Mouse (Mus musculus): ENCODE results near the gene Acp1. TPM values are rescaled to one million over a fixed set of nuclear protein-coding genes. Genes with fewer than 3 reads are reported as not detected.

Acp1 gene
- total RNA-seq, 2 experiments from 2014 or later: 48.2 to 51.2 TPM

DNA sequence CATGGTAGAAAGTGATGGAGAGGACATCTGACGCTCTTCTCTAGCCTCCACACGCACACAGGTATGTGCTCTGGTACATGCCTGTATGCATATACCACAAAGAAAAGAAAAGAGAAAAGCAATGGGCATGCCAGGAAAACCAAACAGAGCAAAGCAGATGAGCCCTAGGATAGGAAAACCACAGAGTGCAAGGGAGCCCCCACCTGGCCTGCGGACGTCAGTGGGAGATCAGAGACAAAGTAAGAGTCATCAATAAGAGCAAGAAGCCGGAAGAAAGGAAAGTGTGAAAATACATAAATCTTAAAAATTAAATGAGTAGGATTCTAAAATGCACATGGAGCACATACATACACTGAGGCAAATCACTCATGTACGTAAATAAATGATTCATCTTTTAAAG is 31.9 kb downstream of the Acp1 start:
- no peak for DNase-seq (ENCODE audit: low spot score in 2 of 2)

DNA sequence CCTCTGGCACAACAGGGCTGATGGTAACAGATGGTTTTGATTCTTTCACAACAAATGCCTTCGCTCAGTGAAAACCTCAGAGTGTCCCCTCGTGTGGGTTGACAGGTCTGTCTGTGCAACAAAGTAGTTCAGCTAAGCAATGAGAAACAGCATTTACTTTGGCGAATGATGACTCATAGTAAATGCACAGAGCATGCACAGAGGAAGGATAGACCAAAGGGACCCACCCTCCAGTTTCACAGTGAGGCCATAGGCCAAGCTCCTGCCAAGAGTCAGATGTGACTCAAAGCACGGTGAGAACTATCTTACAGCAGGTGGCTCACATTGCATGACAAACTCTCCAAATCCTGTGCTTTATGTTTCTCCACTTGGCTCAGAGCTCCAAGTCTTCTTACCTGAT is 45.6 kb downstream of the Acp1 start:
- no peak for DNase-seq (ENCODE audit: low spot score in 2 of 2)

DNA sequence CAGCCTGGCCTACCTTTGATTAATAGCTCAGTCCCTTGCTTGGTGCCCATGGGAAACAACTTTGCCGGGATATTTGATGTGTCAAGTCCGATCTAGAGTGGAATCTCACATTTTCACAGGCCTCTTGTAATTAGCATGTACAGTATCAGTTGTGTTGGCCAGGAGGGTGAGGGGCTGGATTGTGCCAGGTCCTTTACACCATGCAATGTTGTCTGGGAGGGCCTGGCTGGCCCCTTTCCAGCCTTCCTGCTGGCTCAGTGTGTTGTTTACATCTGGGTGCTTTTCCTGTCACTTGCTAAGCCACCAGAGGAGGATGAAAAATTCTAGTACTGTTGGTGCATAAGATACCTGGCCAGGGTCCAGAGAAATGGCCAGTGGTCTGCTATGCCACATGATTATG is 47.0 kb downstream of the Acp1 start:
- DNase-seq (ENCODE audit: low spot score in 2 of 2): no peak

DNA sequence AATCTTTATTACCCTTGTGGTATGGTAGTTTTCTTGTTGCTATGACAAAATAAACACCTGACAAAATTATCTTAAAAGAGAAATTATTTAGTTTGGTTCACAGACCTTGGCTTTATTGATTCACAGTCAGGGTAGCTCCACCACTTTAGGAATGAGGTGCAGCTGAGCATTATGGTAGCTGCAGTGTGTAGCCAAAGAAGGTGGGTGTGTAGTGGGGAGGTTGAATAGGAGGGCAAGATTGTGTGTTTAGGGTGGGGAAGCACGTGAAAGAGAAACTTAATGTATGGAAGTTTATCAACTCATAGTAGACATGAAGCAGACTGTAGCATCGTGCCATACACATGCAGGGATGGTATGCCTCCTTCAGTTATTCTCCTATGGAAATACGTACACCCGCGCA is 55.2 kb downstream of the Acp1 start:
- no peak for DNase-seq (ENCODE audit: low spot score in 2 of 2)

DNA sequence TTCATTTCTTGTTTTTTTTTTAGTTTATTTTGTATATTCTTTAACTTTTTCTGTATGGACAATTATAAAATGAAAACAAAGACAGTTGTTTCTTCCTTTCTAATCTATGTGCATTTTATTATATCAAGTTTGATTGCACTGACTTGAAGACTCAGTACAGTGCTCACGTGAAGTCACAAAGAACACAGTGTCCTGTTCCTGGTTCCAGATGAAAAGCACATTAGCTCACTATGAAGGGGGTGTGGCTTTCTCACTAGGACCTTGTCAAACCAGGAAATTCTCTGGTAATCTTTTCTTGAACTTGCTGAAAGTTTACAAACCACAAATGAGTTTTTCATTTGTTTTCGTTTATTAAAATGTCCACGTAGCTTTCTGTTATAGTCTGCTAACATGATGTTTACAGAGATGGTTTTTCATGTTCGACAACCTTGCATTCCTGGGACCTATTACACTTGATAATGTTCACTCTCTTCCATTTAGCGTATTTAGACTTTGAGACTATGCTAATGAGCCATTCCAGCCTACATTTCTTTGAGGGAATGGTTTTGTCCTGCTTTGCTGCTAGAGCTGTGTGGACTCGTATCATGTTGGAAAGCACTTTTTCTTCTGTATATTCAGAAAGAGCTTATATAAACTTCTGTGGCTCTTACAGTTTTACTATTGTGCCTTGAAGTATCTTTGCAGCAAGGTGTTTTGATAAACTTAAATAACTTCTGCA is 55.8 kb downstream of the Acp1 start:
- no peak for DNase-seq (ENCODE audit: low spot score in 2 of 2)

DNA sequence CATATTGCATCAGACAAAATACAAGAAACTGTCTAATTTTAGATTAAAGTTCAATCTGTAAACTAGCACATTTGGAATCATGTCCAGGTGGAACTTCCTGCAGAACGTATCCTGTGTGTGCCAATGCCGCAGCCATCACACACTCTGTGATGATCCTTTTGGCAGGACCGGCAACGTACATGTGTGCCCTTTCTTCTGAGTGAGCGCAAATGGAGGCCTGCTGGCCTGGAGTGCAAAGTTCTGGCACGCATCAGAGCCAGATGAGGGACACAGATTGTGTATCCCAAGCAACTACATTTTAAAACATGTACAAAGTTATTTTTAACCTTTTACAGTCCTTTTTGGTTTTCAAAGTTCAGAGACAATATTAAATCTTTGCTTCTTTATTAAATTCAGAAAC is 59.5 kb downstream of the Acp1 start:
- DNase-seq (ENCODE audit: low spot score in 2 of 2): no peak

DNA sequence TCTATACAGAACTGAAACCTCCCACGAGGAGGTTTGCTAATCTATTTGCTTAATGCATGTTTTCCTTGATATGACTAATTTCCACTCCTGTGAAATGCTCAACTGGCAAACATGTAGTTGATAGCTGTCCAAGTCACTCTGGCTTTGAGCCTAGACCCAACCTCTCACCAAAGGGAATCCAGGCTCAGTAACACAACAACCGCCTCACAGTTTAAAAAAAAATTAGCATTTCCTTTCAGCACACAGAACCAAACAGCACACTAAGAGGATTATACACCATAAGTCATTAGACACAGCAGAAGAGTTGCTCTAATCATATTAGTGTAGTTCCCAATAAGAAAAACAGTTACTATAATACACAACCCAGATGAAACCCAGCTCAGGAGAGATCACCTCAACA is 60.5 kb downstream of the Acp1 start:
- DNase-seq (ENCODE audit: low spot score in 2 of 2): no peak

DNA sequence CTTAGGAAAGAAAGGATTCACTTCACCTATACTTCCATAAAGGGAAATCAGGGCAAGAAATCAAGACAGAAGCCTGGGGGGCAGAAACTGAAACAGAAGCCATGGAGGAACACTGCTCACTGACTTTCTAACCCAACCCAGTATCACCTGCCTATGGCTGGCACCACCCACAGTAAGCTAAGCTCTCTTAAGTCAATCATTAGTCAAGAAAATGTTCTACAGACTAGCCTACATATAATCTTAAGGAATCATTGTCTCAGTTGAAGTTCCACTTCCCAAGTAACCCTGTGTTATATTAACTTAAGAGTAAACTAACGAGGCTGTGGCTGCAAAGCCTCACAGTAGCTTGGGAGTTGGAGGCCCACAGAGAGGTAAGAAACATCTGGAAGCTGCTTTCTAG is 62.9 kb downstream of the Acp1 start:
- no peak for DNase-seq (ENCODE audit: low spot score in 2 of 2)

Other genes with a start within 250 kb of the Acp1 start
- under 1 TPM; 0.54 to 0.93 TPM for gene Alkal2, start 27.3 kb downstream of the Acp1 start, total RNA-seq (2021)
- gene Sh3yl1, start 79 bp upstream of the Acp1 start, total RNA-seq (2021): 1 to 10 TPM; 2.7 TPM
- gene Fam110c, start 162.3 kb upstream of the Acp1 start, total RNA-seq (2021): under 1 TPM; 0.22 to 0.23 TPM